Mouse (Mus musculus): ENCODE results near the gene Crebzf. TPM values are rescaled to one million over a fixed set of nuclear protein-coding genes. Genes with fewer than 3 reads are reported as not detected.

Crebzf gene
- polyA plus RNA-seq, 1 experiment from 2014 or later, result 38.1 TPM

GRCm38 (mm10) chr7:90456149-90456844 is 13.8 kb downstream of the Crebzf start:
- no peak for ATAC-seq (replicated peaks)

GRCm38 (mm10) chr7:90456845-90457468 is 14.4 kb downstream of the Crebzf start, which contains the start of gene Tmem126a:
Gene Tmem126a (minus strand): TSS chr7:90457229.
- WGBS, result under 1% methylated on average over 41 of the region's 41 CpGs
- peaks cover 18% of the 10 kb centered on the region for H3K36me3 ChIP-seq
- H3K9ac ChIP-seq (replicated peaks), result peak within 1 kb of the TSS; percentile 92
- peak within 1 kb of the TSS; percentile 53 for H3K4me2 ChIP-seq (replicated peaks)
- H3K9me3 ChIP-seq, result no peaks in the 10 kb centered on the region
- H3K27me3 ChIP-seq, result no peaks in the 10 kb centered on the region
- H3K27ac ChIP-seq (replicated peaks), result peak within 1 kb of the TSS; percentile 87
- peak; percentile 99 for ATAC-seq (replicated peaks)
- peak within 1 kb of the TSS; percentile 69 for H3K4me3 ChIP-seq
- H3K4me1 ChIP-seq, result peaks cover 19% of the 10 kb centered on the region

More at GRCm38 (mm10) chr7:90456149-90456844, 13.8 kb downstream of the Crebzf start:
- peak overlapping the region; percentile 69 for H3K4me3 ChIP-seq
- peaks cover 19% of the 10 kb centered on the region for H3K4me1 ChIP-seq
- WGBS, result 38% methylated on average over 7 of the region's 7 CpGs
- H3K27ac ChIP-seq (replicated peaks), result peak overlapping the region; percentile 87
- H3K36me3 ChIP-seq, result peaks cover 25% of the 10 kb centered on the region
- peak overlapping the region; percentile 92 for H3K9ac ChIP-seq (replicated peaks)
- peak overlapping the region; percentile 53 for H3K4me2 ChIP-seq (replicated peaks)
- no peaks in the 10 kb centered on the region for H3K27me3 ChIP-seq
- H3K9me3 ChIP-seq, result no peaks in the 10 kb centered on the region

DNA sequence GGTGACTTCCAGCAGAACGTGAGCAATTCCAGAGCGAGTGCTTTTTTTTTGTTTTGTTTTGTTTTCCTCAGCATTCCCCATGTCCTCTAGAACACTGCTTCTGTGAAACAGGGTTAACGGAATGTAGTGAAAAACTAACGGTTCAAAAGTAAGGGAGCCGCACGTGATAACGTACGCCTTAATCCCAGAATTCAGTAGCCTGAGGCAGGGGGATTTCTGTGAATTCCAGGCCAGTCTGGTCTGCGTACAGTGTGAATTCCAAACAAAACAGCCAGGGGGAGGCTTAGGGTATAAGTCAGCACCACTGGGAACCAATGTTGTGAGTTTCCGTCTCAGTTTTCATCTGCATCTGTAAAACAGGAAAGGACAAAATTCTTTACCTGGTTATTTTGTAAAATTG is 15.0 kb downstream of the Crebzf start:
- ATAC-seq (replicated peaks), result peak; percentile 75
- H3K27ac ChIP-seq (replicated peaks), result peak overlapping the region; percentile 87
- no peaks in the 10 kb centered on the region for H3K27me3 ChIP-seq
- H3K4me1 ChIP-seq, result peaks cover 19% of the 10 kb centered on the region
- H3K4me2 ChIP-seq (replicated peaks), result peak overlapping the region; percentile 53
- no peaks in the 10 kb centered on the region for H3K9me3 ChIP-seq
- peaks cover 18% of the 10 kb centered on the region for H3K36me3 ChIP-seq
- WGBS, result 12% methylated on average over 10 of the region's 10 CpGs
- peak overlapping the region; percentile 69 for H3K4me3 ChIP-seq
- H3K9ac ChIP-seq (replicated peaks), result peak overlapping the region; percentile 92

GRCm38 (mm10) chr7:90460330-90460729 is 17.8 kb downstream of the Crebzf start:
- H3K9me3 ChIP-seq, result no peaks in the 10 kb centered on the region
- H3K27ac ChIP-seq (replicated peaks), result no peak overlapping the region
- no peak overlapping the region for H3K4me2 ChIP-seq (replicated peaks)
- no peak overlapping the region for H3K4me3 ChIP-seq
- H3K36me3 ChIP-seq, result no peaks in the 10 kb centered on the region
- WGBS, result 64% methylated on average over 10 of the region's 10 CpGs
- H3K27me3 ChIP-seq, result no peaks in the 10 kb centered on the region
- no peak for ATAC-seq (replicated peaks)
- no peak overlapping the region for H3K9ac ChIP-seq (replicated peaks)
- peaks cover 19% of the 10 kb centered on the region for H3K4me1 ChIP-seq

DNA sequence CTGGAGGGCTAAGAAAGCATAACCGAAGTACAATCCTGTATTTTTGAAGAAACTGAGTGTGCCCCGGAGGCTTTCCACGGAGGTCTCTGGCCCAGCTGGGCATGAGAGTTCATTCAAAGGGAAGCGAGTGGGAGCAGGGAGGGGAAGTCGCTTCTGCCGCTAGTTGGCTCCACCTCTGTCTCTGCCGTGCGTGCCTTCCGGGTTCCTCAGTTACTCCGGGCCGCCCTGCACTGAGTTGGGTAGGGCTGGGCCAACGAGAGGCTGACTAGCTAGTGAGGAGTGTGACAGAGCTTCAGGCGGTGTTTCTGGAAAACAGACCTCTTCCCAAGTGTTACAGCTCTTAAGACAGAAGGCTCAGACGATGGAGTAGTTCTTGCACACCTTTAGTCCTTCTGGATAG is 18.4 kb downstream of the Crebzf start:
- H3K27me3 ChIP-seq, result no peaks in the 10 kb centered on the region
- H3K27ac ChIP-seq (replicated peaks), result no peak overlapping the region
- no peaks in the 10 kb centered on the region for H3K9me3 ChIP-seq
- no peak overlapping the region for H3K4me2 ChIP-seq (replicated peaks)
- H3K4me3 ChIP-seq, result no peak overlapping the region
- no peaks in the 10 kb centered on the region for H3K36me3 ChIP-seq
- 18% methylated on average over 14 of the region's 14 CpGs for WGBS
- ATAC-seq (replicated peaks), result no peak
- no peak overlapping the region for H3K9ac ChIP-seq (replicated peaks)
- peaks cover 15% of the 10 kb centered on the region for H3K4me1 ChIP-seq

DNA sequence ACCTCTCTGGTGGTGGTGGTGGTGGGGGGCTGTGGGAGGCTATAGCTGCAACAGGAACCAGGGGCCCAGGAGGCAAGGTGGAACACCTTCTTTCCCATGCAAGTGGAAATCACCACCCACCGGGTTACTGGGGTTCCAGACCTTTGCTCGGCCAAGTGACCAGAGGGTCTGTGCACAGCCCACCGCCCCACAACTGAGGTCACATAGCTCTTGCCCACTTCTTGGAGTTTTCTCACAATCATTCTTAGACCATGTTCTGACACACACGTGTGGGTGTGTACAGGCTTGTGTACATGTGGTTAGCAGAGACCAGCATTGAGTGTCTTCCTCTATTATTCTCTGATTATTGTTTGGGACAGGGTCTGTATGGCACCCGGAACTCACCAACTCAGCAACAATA is 18.9 kb downstream of the Crebzf start:
- ATAC-seq (replicated peaks), result no peak
- Histone ChIP-seq H3K9me3 (no peaks in the 10 kb centered on the region), H3K9ac (replicated peaks) (no peak overlapping the region), H3K4me2 (replicated peaks) (no peak overlapping the region), H3K4me1 (peaks cover 10% of the 10 kb centered on the region), H3K27me3 (no peaks in the 10 kb centered on the region), H3K4me3 (no peak overlapping the region), H3K36me3 (no peaks in the 10 kb centered on the region), H3K27ac (replicated peaks) (no peak overlapping the region)
- WGBS, result 95% methylated on average over 5 of the region's 5 CpGs

DNA sequence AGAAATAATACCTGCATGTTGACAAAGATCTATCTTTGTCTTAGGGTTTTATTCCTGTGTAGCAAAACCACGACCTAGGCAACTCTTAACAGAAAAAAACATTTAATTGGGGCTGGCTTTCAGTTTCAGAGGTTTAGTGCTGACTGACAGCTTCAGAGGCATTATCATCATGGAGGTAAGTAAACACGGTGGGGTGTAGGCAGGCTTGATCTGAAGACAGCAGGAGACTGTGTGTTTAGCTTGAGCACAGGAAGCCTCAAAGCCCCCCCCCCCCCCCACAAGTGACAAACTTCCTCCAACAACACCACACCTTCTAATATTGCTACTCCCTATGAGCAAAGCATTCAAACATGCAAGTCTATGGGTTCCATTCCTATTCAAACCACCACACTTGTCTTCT is 31.0 kb downstream of the Crebzf start:
- 65% methylated on average over 2 of the region's 2 CpGs for WGBS
- Histone ChIP-seq H3K36me3 (peaks cover 9% of the 10 kb centered on the region), H3K4me1 (peaks cover 16% of the 10 kb centered on the region), H3K4me3 (no peak overlapping the region), H3K27ac (replicated peaks) (no peak overlapping the region), H3K9ac (replicated peaks) (no peak overlapping the region), H3K9me3 (no peaks in the 10 kb centered on the region), H3K4me2 (replicated peaks) (no peak overlapping the region), H3K27me3 (no peaks in the 10 kb centered on the region)
- no peak for ATAC-seq (replicated peaks)

GRCm38 (mm10) chr7:90475793-90476312 is 33.3 kb downstream of the Crebzf start, which contains the start of gene Tmem126b:
Gene Tmem126b (minus strand): TSS chr7:90476001.
- Histone ChIP-seq H3K9ac (replicated peaks) (peak within 1 kb of the TSS; percentile 59), H3K27ac (replicated peaks) (peak within 1 kb of the TSS; percentile 81), H3K9me3 (no peaks in the 10 kb centered on the region), H3K4me1 (peaks cover 16% of the 10 kb centered on the region), H3K4me3 (peak within 1 kb of the TSS; percentile 65), H3K27me3 (no peaks in the 10 kb centered on the region), H3K36me3 (no peaks in the 10 kb centered on the region), H3K4me2 (replicated peaks) (peak within 1 kb of the TSS; percentile 66)
- WGBS, result under 1% methylated on average over 35 of the region's 36 CpGs
- peak; percentile 100 for ATAC-seq (replicated peaks)

DNA sequence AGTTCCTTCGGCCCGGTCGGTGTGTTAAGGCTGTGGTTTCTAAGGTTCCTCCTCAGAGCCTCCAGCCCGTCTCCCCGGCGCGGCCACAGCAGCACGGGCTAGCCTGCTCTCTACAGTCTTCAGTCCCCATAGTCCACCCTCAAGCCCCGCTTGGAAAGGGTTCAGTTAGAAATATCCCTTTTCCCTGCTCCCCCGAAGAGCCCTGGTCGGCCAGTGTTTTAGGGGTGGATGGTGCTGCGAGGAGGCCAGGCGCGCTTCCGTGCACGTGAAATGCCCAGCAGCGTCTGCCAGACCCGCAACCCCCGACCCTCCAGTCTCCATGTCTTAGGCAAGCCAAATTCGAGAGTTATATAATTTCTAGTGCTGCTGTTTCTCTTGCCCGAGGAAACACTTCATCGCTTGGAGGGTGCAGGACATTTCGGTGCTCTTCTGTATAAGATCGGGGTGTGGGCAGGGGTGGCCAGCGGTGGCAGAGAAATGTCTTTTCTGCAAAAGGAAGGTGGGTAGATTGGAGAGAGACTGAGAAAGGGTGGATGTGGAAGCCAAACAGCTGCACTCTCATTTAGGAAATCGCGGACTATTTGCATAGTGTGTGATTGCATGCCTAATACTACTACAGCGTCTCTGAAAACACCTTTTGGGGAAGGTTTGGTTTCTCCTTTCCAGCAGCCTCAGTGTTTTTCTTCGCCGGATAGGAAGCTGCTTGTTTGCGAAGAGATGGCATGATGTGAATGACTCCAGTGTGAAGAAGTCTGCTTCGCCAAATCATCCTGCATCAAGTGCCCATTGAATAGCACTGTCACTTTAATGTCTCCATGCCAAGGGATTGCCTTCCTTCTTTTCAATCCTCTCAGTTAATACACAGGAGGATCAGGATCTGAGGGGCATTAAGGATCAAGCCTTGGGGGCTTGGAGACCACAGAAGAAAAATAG is 34.0 kb downstream of the Crebzf start, which contains the start of gene Dlg2:
TSS of gene Dlg2 (plus strand) at position 360 of the 933 bp plus-strand sequence.
- no peak for ATAC-seq (replicated peaks)
- Histone ChIP-seq H3K4me3 (peak within 1 kb of the TSS; percentile 65), H3K27me3 (no peaks in the 10 kb centered on the region), H3K4me1 (peaks cover 16% of the 10 kb centered on the region), H3K27ac (replicated peaks) (peak within 1 kb of the TSS; percentile 81), H3K4me2 (replicated peaks) (peak within 1 kb of the TSS; percentile 66), H3K36me3 (no peaks in the 10 kb centered on the region), H3K9ac (replicated peaks) (peak within 1 kb of the TSS; percentile 59), H3K9me3 (no peaks in the 10 kb centered on the region)
- under 1% methylated on average over 32 of the region's 32 CpGs for WGBS

- no peak overlapping the region for H3K4me2 ChIP-seq (replicated peaks)
- H3K4me1 ChIP-seq, result no peaks in the 10 kb centered on the region
- no peaks in the 10 kb centered on the region for H3K27me3 ChIP-seq
- H3K9me3 ChIP-seq, result no peaks in the 10 kb centered on the region
- no peak overlapping the region for H3K27ac ChIP-seq (replicated peaks)
- H3K4me3 ChIP-seq, result no peak overlapping the region
- ATAC-seq (replicated peaks), result no peak
- WGBS, result 95% methylated on average over 2 of the region's 2 CpGs
- no peak overlapping the region for H3K9ac ChIP-seq (replicated peaks)
- no peaks in the 10 kb centered on the region for H3K36me3 ChIP-seq
Measured at GRCm38 (mm10) chr7:90482607-90483006, 40.1 kb downstream of the Crebzf start.
